Mouse (Mus musculus) liver, adult 2 months (tissue): ENCODE data around the gene Tgfbr3. TPM values are rescaled to one million over a fixed set of nuclear protein-coding genes. Genes with fewer than 3 reads are reported as not detected.

ENCODE experiments used
- DNase-seq: peaks from one replicate; pipeline ENCODE4 v3.0.0-alpha.2; 2011; ENCODE audit warnings: low read depth, low spot score; ENCODE audit errors: extremely low read depth
- H3K27ac ChIP-seq: fragments of 200-500 bp; replicated peaks from 2 replicates; pipeline ENCODE4 v1.5.1; 2012; ENCODE audit warnings: low read depth, mild to moderate bottlenecking, control low read depth, inconsistent platforms, low read length; ENCODE audit not compliant: insufficient read depth
- H3K27me3 ChIP-seq: fragments of 200-500 bp; 2 replicates; pipeline ENCODE4 v1.6.1; 2012; ENCODE audit warnings: mild to moderate bottlenecking, moderate library complexity, low read length, inconsistent platforms; ENCODE audit not compliant: control insufficient read depth, insufficient read depth
- H3K36me3 ChIP-seq: fragments of 200-500 bp; 2 replicates; pipeline ENCODE4 v1.6.1; 2012; ENCODE audit warnings: low read length, inconsistent platforms; ENCODE audit not compliant: control insufficient read depth, insufficient read depth
- H3K4me1 ChIP-seq: fragments of 200-500 bp; 2 replicates; pipeline ENCODE4 v1.6.1; 2011; ENCODE audit warnings: low read length; ENCODE audit not compliant: control insufficient read depth, insufficient read depth
- H3K4me3 ChIP-seq: fragments of 200-500 bp; 2 replicates; pipeline ENCODE4 v1.5.1; 2011; ENCODE audit warnings: low read depth, mild to moderate bottlenecking, control low read depth, low read length, moderate library complexity; ENCODE audit not compliant: insufficient read depth
- H3K79me2 ChIP-seq: fragments of 200-500 bp; 2 replicates; pipeline ENCODE4 v1.6.1; 2012; ENCODE audit warnings: inconsistent platforms, mild to moderate bottlenecking, low read length, moderate library complexity; ENCODE audit not compliant: control insufficient read depth, insufficient read depth
- H3K9ac ChIP-seq: fragments of 200-500 bp; 2 replicates; pipeline ENCODE4 v1.6.1; 2012; ENCODE audit warnings: low read depth, mild to moderate bottlenecking, control low read depth, inconsistent platforms, low read length
- CTCF ChIP-seq: fragments of 200-500 bp; IDR thresholded peaks from 2 replicates; pipeline ENCODE4 v1.5.1; 2011; ENCODE audit warnings: low read depth, low read length, control low read depth
- POLR2A ChIP-seq: fragments of 200-500 bp; IDR thresholded peaks from 2 replicates; pipeline ENCODE4 v1.6.1; 2011; ENCODE audit warnings: low read length, control low read depth; ENCODE audit not compliant: insufficient read depth; ENCODE audit errors: extremely low read depth
- WGBS: fragments of 180-500 bp; shearing (Covaris S2); methylation state at CpG from one replicate; pipeline ENCODE4 v1.1.7; 2018; 5-methylcytosine and 5-hydroxymethylcytosine counted together
- polyA plus RNA-seq: library from polyadenylated mRNA; depleted of rRNA; stranded (reverse); fragments of >200 nt; gene quantifications from 2 replicates; pipeline ENCODE4 v1.2.3, GENCODE M21; 2012
- total RNA-seq: library from RNA; depleted of rRNA; stranded (reverse); fragments of >200 nt; gene quantifications from 2 replicates; pipeline ENCODE4 v1.2.3, GENCODE M21; 2014

Gene Tgfbr3
- total and polyA plus RNA-seq, 2 experiments: 4.0 to 6.6 TPM

- no peaks in the 10 kb centered on the region; the same call in 1 of the 2 replicates for H3K27me3 ChIP-seq
- TF ChIP-seq CTCF: no peak
- TF ChIP-seq POLR2A: no peak
- 63% methylated on average over 13 of the region's 13 CpGs for WGBS
These were observed 14.8 kb upstream of the Tgfbr3 start for GRCm38 (mm10) chr5:107304117-107304825.

GRCm38 (mm10) chr5:107303350-107303861 is 14.0 kb upstream of the Tgfbr3 start:
- Histone ChIP-seq H3K27ac (no peak overlapping the region), H3K36me3 (no peaks in the 10 kb centered on the region), H3K9ac (no peak overlapping the region), H3K4me1 (no peaks in the 10 kb centered on the region), H3K79me2 (no peaks in the 10 kb centered on the region), H3K4me3 (no peak overlapping the region), H3K27me3 (no peaks in the 10 kb centered on the region; the same call in 1 of the 2 replicates)
- WGBS: 43% methylated on average over 11 of the region's 11 CpGs
- no peak for TF ChIP-seq CTCF
- TF ChIP-seq POLR2A: no peak
- DNase-seq: no peak

More at GRCm38 (mm10) chr5:107304117-107304825, 14.8 kb upstream of the Tgfbr3 start:
- Histone ChIP-seq H3K4me3 (no peak overlapping the region), H3K36me3 (no peaks in the 10 kb centered on the region), H3K9ac (no peak overlapping the region), H3K4me1 (no peaks in the 10 kb centered on the region), H3K27ac (no peak overlapping the region), H3K79me2 (no peaks in the 10 kb centered on the region)
- DNase-seq: no peak

- Histone ChIP-seq H3K4me1 (no peaks in the 10 kb centered on the region), H3K9ac (no peak overlapping the region), H3K27me3 (no peaks in the 10 kb centered on the region; the same call in 1 of the 2 replicates), H3K27ac (no peak overlapping the region), H3K36me3 (no peaks in the 10 kb centered on the region), H3K4me3 (no peak overlapping the region), H3K79me2 (no peaks in the 10 kb centered on the region)
- no peak for DNase-seq
- TF ChIP-seq CTCF (no peak), POLR2A (no peak)
- WGBS: 84% methylated on average over 11 of the region's 11 CpGs
These were observed 9.4 kb upstream of the Tgfbr3 start for GRCm38 (mm10) chr5:107298854-107299253.

GRCm38 (mm10) chr5:107296512-107297322 is 7.3 kb upstream of the Tgfbr3 start:
- no peak for TF ChIP-seq POLR2A
- TF ChIP-seq CTCF: no peak
- Histone ChIP-seq H3K36me3 (no peaks in the 10 kb centered on the region), H3K4me1 (no peaks in the 10 kb centered on the region), H3K9ac (no peak overlapping the region), H3K27me3 (no peaks in the 10 kb centered on the region), H3K27ac (no peak overlapping the region), H3K4me3 (no peak overlapping the region), H3K79me2 (no peaks in the 10 kb centered on the region)
- DNase-seq: no peak
- WGBS: 57% methylated on average over 9 of the region's 9 CpGs

- no peaks in the 10 kb centered on the region for H3K4me1 ChIP-seq
- H3K9ac ChIP-seq: no peak overlapping the region
- no peak overlapping the region for H3K27ac ChIP-seq
- H3K36me3 ChIP-seq: no peaks in the 10 kb centered on the region
- no peaks in the 10 kb centered on the region for H3K27me3 ChIP-seq
- TF ChIP-seq CTCF: no peak
- no peak for TF ChIP-seq POLR2A
- no peak overlapping the region for H3K4me3 ChIP-seq
- H3K79me2 ChIP-seq: no peaks in the 10 kb centered on the region
- peak; percentile 66 for DNase-seq
- WGBS: 28% methylated on average over 16 of the region's 16 CpGs
These were observed 6.5 kb upstream of the Tgfbr3 start for GRCm38 (mm10) chr5:107295817-107296511.
